In the genomic region with DNA sequence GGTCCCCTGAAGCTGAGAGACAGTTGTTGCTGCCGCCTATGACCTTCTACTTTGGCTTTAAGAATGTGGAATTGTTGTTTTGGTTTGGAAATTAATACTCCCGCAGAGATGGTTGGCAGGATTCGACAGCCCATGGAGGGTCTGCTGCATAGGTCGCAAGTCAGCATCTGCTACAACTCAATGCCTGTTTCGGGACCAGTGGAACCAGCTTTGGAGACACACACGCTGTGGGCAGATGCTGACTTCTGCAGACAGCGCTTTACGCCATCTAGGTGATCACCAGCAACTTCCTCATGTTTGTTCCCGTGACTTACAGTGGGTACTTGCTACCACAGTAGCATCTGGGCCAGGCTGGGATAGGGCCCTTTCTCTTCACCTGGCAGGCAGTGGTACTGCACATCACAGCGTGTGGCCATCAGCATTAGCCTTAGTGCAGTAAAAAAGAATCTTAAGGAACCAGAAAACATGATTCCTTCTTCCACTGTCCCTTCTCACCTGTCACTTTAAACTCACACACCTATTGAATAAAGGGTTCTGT, we compare ENCODE assay signal across 17 mouse cellular contexts. TPM values are rescaled to one million over a fixed set of nuclear protein-coding genes. Genes with fewer than 3 reads are reported as not detected.
DNase-seq lines count a peak whose midpoint lies in the region; ATAC-seq and TF ChIP-seq lines count a peak whose summit lies in the region.
"Had no signal": no experiment of that assay in that cellular context is flagged by ENCODE, and none has a peak within 500 bp of the region (broad histone marks: within the 10 kb centered on the region; RNA-seq: fewer than 3 reads in every experiment).

No protein-coding gene starts in this region.

- DNase-seq in liver, embryonic 14.5 days (ENCODE audit: low read depth in 3 of 3, low spot score in 3 of 3), result no peak
- DNase-seq in liver, embryonic 11.5 days (ENCODE audit: low spot score), result no peak
- DNase-seq in MEL (ENCODE audit: low read depth, low spot score), result peak; percentile 50
- DNase-seq in embryonic facial prominence, embryonic 11.5 days (ENCODE audit: low spot score), result no peak
- DNase-seq in naive thymus-derived CD4-positive, alpha-beta T cell, adult 2 months (ENCODE audit: low read depth), result peak; percentile 26
- DNase-seq in adrenal gland, adult (ENCODE audit: inconsistent age in 2 of 2, low spot score in 1 of 2), result no peak
- no peak for DNase-seq in adrenal gland, postnatal 25 days
- DNase-seq: cerebellum, postnatal 10 days; kidney, postnatal 14 days; lung, postnatal 14 days had no signal

- no peak overlapping the region for H3K9ac ChIP-seq in liver, embryonic 14.5 days (replicated peaks)
- H3K9ac ChIP-seq in liver, embryonic 11.5 days (ENCODE audit: low read depth, low read length), result no peak overlapping the region
- no peak overlapping the region for H3K9ac ChIP-seq in MEL (ENCODE audit: control insufficient read depth, low read depth, low read length, poor library complexity, severe bottlenecking)
- no peak overlapping the region for H3K9ac ChIP-seq in embryonic facial prominence, embryonic 11.5 days (replicated peaks; ENCODE audit: low read length)
- H3K9ac ChIP-seq: embryonic facial prominence, embryonic 15.5 days; forebrain, embryonic 13.5 days; heart, embryonic 13.5 days; hindbrain, embryonic 14.5 days; limb, embryonic 13.5 days; midbrain, embryonic 15.5 days had no signal

- H3K36me3 ChIP-seq in liver, embryonic 14.5 days (replicated peaks; ENCODE audit: control insufficient read depth, insufficient read depth, low read depth), result peaks cover 28% of the 10 kb centered on the region
- peaks cover 17% of the 10 kb centered on the region for H3K36me3 ChIP-seq in liver, embryonic 11.5 days (ENCODE audit: control insufficient read depth, insufficient read depth, low read length)
- H3K36me3 ChIP-seq in MEL (ENCODE audit: control insufficient read depth in 1 of 2, insufficient read depth in 2 of 2, low read length in 2 of 2), result peaks cover 1 to 14% of the 10 kb centered on the region in 2 experiments; a peak in 3 of 4 replicates
- peaks cover 2% of the 10 kb centered on the region; the same call in 1 of the 2 replicates for H3K36me3 ChIP-seq in embryonic facial prominence, embryonic 11.5 days (replicated peaks; ENCODE audit: control insufficient read depth, insufficient read depth, low read depth, low read length)

- no peak for TF ChIP-seq RAD21 in MEL (IDR thresholded peaks at IDR 0.05; ENCODE audit: low read depth, low read length)

- WGBS in liver, embryonic 14.5 days (ENCODE audit: insufficient replicate concordance), result 58% methylated on average over 10 of the region's 10 CpGs
- WGBS in liver, embryonic 11.5 days, result 66% methylated on average over 10 of the region's 10 CpGs
- WGBS in embryonic facial prominence, embryonic 11.5 days, result 60% methylated on average over 10 of the region's 10 CpGs

- TF ChIP-seq EP300 in liver, embryonic 14.5 days (IDR thresholded peaks at IDR 0.05; ENCODE audit: low read depth), result no peak
- TF ChIP-seq EP300 in MEL (IDR thresholded peaks at IDR 0.05; ENCODE audit: low read depth in 1 of 2, low read length in 2 of 2), result no peak

- no peak overlapping the region for H3K4me2 ChIP-seq in liver, embryonic 14.5 days (ENCODE audit: low read depth)
- H3K4me2 ChIP-seq in liver, embryonic 11.5 days, result no peak overlapping the region
- H3K4me2 ChIP-seq in embryonic facial prominence, embryonic 11.5 days (ENCODE audit: low read depth, low read length), result no peak overlapping the region
- H3K4me2 ChIP-seq: embryonic facial prominence, embryonic 15.5 days; forebrain, embryonic 13.5 days; heart, embryonic 13.5 days; hindbrain, embryonic 14.5 days; limb, embryonic 13.5 days; midbrain, embryonic 15.5 days had no signal

- no peaks in the 10 kb centered on the region for H3K9me3 ChIP-seq in liver, embryonic 14.5 days (ENCODE audit: control insufficient read depth, low read length)
- H3K9me3 ChIP-seq in liver, embryonic 11.5 days (ENCODE audit: control insufficient read depth, low read length), result no peaks in the 10 kb centered on the region
- H3K9me3 ChIP-seq in MEL (replicated peaks; ENCODE audit: insufficient read depth, low read length), result no peaks in the 10 kb centered on the region
- no peaks in the 10 kb centered on the region for H3K9me3 ChIP-seq in embryonic facial prominence, embryonic 11.5 days (replicated peaks; ENCODE audit: control insufficient read depth, low read length)
- H3K9me3 ChIP-seq: embryonic facial prominence, embryonic 15.5 days; forebrain, embryonic 13.5 days; heart, embryonic 13.5 days; limb, embryonic 13.5 days; midbrain, embryonic 15.5 days had no signal

- no peak overlapping the region for H3K27ac ChIP-seq in liver, embryonic 14.5 days
- no peak overlapping the region for H3K27ac ChIP-seq in liver, embryonic 11.5 days (ENCODE audit: low read depth, low read length)
- no peak overlapping the region for H3K27ac ChIP-seq in MEL (ENCODE audit: control insufficient read depth, low read depth, low read length)
- no peak overlapping the region for H3K27ac ChIP-seq in embryonic facial prominence, embryonic 11.5 days (replicated peaks; ENCODE audit: low read depth, low read length)
- H3K27ac ChIP-seq: embryonic facial prominence, embryonic 15.5 days; forebrain, embryonic 13.5 days; heart, embryonic 13.5 days; hindbrain, embryonic 14.5 days; limb, embryonic 13.5 days; midbrain, embryonic 15.5 days had no signal

- H3K79me2 ChIP-seq in MEL (ENCODE audit: control insufficient read depth, insufficient read depth, low read length, poor library complexity), result no peaks in the 10 kb centered on the region; the same call in 1 of the 2 replicates

- peak; percentile 35 for TF ChIP-seq CTCF in liver, embryonic 14.5 days (IDR thresholded peaks at IDR 0.05; ENCODE audit: low read depth)
- TF ChIP-seq CTCF in MEL (IDR thresholded peaks at IDR 0.05 in 2 of 3, conservative IDR thresholded peaks at IDR 0.05 in 1 of 3; ENCODE audit: control insufficient read depth in 1 of 3, insufficient read depth in 1 of 3, low read depth in 2 of 3, low read length in 3 of 3, poor library complexity in 1 of 3, severe bottlenecking in 1 of 3), result no peak

- H3K27me3 ChIP-seq in liver, embryonic 14.5 days (ENCODE audit: control insufficient read depth, insufficient read depth, low read length), result no peaks in the 10 kb centered on the region
- H3K27me3 ChIP-seq in liver, embryonic 11.5 days (replicated peaks; ENCODE audit: control insufficient read depth, insufficient read depth, low read length), result no peaks in the 10 kb centered on the region
- no peaks in the 10 kb centered on the region for H3K27me3 ChIP-seq in MEL (ENCODE audit: control insufficient read depth in 1 of 2, insufficient read depth in 2 of 2, low read length in 2 of 2)
- no peaks in the 10 kb centered on the region for H3K27me3 ChIP-seq in embryonic facial prominence, embryonic 11.5 days (ENCODE audit: control insufficient read depth, insufficient read depth, low read length)
- H3K27me3 ChIP-seq: embryonic facial prominence, embryonic 15.5 days; forebrain, embryonic 13.5 days; heart, embryonic 13.5 days; limb, embryonic 13.5 days; midbrain, embryonic 15.5 days had no signal

- ATAC-seq in liver, embryonic 14.5 days (ENCODE audit: insufficient read depth), result no peak
- no peak for ATAC-seq in liver, embryonic 11.5 days (replicated peaks; ENCODE audit: low FRiP score)
- 0 out of 2 replicates have a peak, but pooled peaks have one; percentile 24 for ATAC-seq in embryonic facial prominence, embryonic 11.5 days (replicated peaks; ENCODE audit: insufficient number of reproducible peaks, low FRiP score, low TSS enrichment, low read depth)
- ATAC-seq: activated CD4-positive, CD25-positive, alpha-beta regulatory T cell, adult 4 months; forebrain, embryonic 13.5 days; midbrain, embryonic 15.5 days had no signal

- TF ChIP-seq POLR2A in MEL (IDR thresholded peaks at IDR 0.05; ENCODE audit: control insufficient read depth in 1 of 2, insufficient read depth in 1 of 2, low read depth in 1 of 2, low read length in 2 of 2, poor library complexity in 1 of 2), result no peak

- H3K4me3 ChIP-seq in liver, embryonic 14.5 days (ENCODE audit: insufficient read depth in 1 of 2, low read depth in 2 of 2, low read length in 2 of 2), result no peak overlapping the region
- H3K4me3 ChIP-seq in liver, embryonic 11.5 days (ENCODE audit: low read depth, low read length), result no peak overlapping the region
- H3K4me3 ChIP-seq in MEL (ENCODE audit: control insufficient read depth in 1 of 2, insufficient read depth in 1 of 2, low read depth in 2 of 2, low read length in 2 of 2), result no peak overlapping the region
- no peak overlapping the region for H3K4me3 ChIP-seq in embryonic facial prominence, embryonic 11.5 days (ENCODE audit: low read depth, low read length)
- H3K4me3 ChIP-seq: embryonic facial prominence, embryonic 15.5 days; forebrain, embryonic 13.5 days; heart, embryonic 13.5 days; limb, embryonic 13.5 days; midbrain, embryonic 15.5 days had no signal

- H3K4me1 ChIP-seq in liver, embryonic 14.5 days (replicated peaks; ENCODE audit: control insufficient read depth in 2 of 2, insufficient read depth in 2 of 2, low read length in 1 of 2), result peaks cover 5 to 13% of the 10 kb centered on the region in 2 experiments; a peak in 2 of 4 replicates
- H3K4me1 ChIP-seq in liver, embryonic 11.5 days (replicated peaks; ENCODE audit: control insufficient read depth, insufficient read depth, low read length), result no peaks in the 10 kb centered on the region; the same call in 1 of the 2 replicates
- H3K4me1 ChIP-seq in MEL (ENCODE audit: control insufficient read depth in 1 of 2, insufficient read depth in 2 of 2, low read length in 2 of 2), result peaks cover 0 to 8% of the 10 kb centered on the region in 2 experiments; a peak in 1 of 4 replicates
- no peaks in the 10 kb centered on the region for H3K4me1 ChIP-seq in embryonic facial prominence, embryonic 11.5 days (ENCODE audit: control insufficient read depth, insufficient read depth, low read length)
- H3K4me1 ChIP-seq: forebrain, embryonic 13.5 days; limb, embryonic 13.5 days; midbrain, embryonic 15.5 days had no signal

RNA-seq across cellular contexts. Expression of a gene that starts 18.9 kb away (rescaled TPM):
- polyA plus RNA-seq in liver, embryonic 14.5 days (2012; rRNA removed), result 121 and 190 TPM in 2 replicates
- polyA plus RNA-seq in liver, embryonic 14.5 days (2014; fragmentation: Nextera tagmentation; extraction: Ambion mirVana), result 207 and 223 TPM in 2 replicates
- 481 and 504 TPM in 2 replicates for polyA plus RNA-seq in liver, embryonic 11.5 days (2014; fragmentation: Nextera tagmentation; extraction: Ambion mirVana)
- 497 and 556 TPM in 2 replicates for total RNA-seq in MEL (2012; rRNA removed)
- 100 to 1,000 TPM; 368 to 868 TPM for polyA plus RNA-seq in MEL (2012; ENCODE audit: insufficient read depth in 1 of 2, insufficient read length in 2 of 2, low read depth in 1 of 2, low replicate concordance in 2 of 2, missing spikeins in 1 of 2)
- 421 and 443 TPM in 2 replicates for polyA plus RNA-seq in embryonic facial prominence, embryonic 11.5 days (2014; fragmentation: Nextera tagmentation; extraction: Ambion mirVana)
- 873 and 948 TPM in 2 replicates for total RNA-seq in adrenal gland, postnatal 25 days (2021)

RNA-seq across cellular contexts. Expression of a gene that starts 38.4 kb away (rescaled TPM):
- polyA plus RNA-seq in liver, embryonic 14.5 days (2012; rRNA removed), result 79.8 and 111 TPM in 2 replicates
- polyA plus RNA-seq in liver, embryonic 14.5 days (2014; fragmentation: Nextera tagmentation; extraction: Ambion mirVana), result 116 and 130 TPM in 2 replicates
- polyA plus RNA-seq in liver, embryonic 11.5 days (2014; fragmentation: Nextera tagmentation; extraction: Ambion mirVana), result 207 and 219 TPM in 2 replicates
- 211 and 225 TPM in 2 replicates for total RNA-seq in MEL (2012; rRNA removed)
- 100 to 1,000 TPM; 215 to 219 TPM for polyA plus RNA-seq in MEL (2012; ENCODE audit: insufficient read depth in 1 of 2, insufficient read length in 2 of 2, low read depth in 1 of 2, low replicate concordance in 2 of 2, missing spikeins in 1 of 2)
- polyA plus RNA-seq in embryonic facial prominence, embryonic 11.5 days (2014; fragmentation: Nextera tagmentation; extraction: Ambion mirVana), result 343 and 401 TPM in 2 replicates
- total RNA-seq in adrenal gland, postnatal 25 days (2021), result 119 and 123 TPM in 2 replicates

RNA-seq across cellular contexts. Expression of a gene that starts 60.0 kb away (rescaled TPM):
- 1.9 and 4.0 TPM in 2 replicates for polyA plus RNA-seq in liver, embryonic 14.5 days (2012; rRNA removed)
- 7.3 and 7.9 TPM in 2 replicates for polyA plus RNA-seq in liver, embryonic 14.5 days (2014; fragmentation: Nextera tagmentation; extraction: Ambion mirVana)
- polyA plus RNA-seq in liver, embryonic 11.5 days (2014; fragmentation: Nextera tagmentation; extraction: Ambion mirVana), result 21.4 and 23.5 TPM in 2 replicates
- total RNA-seq in MEL (2012; rRNA removed), result 11.0 and 12.3 TPM in 2 replicates
- 1 to 10 TPM in 1 of 2 experiments, not detected in 1; 9.9 TPM for polyA plus RNA-seq in MEL (2012; ENCODE audit: insufficient read depth in 1 of 2, insufficient read length in 2 of 2, low read depth in 1 of 2, low replicate concordance in 2 of 2, missing spikeins in 1 of 2)
- polyA plus RNA-seq in embryonic facial prominence, embryonic 11.5 days (2014; fragmentation: Nextera tagmentation; extraction: Ambion mirVana), result 29.4 and 31.1 TPM in 2 replicates
- 32.8 and 34.0 TPM in 2 replicates for total RNA-seq in adrenal gland, postnatal 25 days (2021)

Comparison
In these comparisons a context has a peak if more than half of its experiments do, and no peak if none do; other contexts are left out.
1. DNase-seq: peak in MEL (single experiment) and naive thymus-derived CD4-positive, alpha-beta T cell, adult 2 months (single experiment); none in liver, embryonic 14.5 days (0 of 3), liver, embryonic 11.5 days (single experiment), embryonic facial prominence, embryonic 11.5 days (single experiment), adrenal gland, adult (0 of 2) and adrenal gland, postnatal 25 days (single experiment).